10 mouse cellular contexts compared by ENCODE assay signal in the genomic region with DNA sequence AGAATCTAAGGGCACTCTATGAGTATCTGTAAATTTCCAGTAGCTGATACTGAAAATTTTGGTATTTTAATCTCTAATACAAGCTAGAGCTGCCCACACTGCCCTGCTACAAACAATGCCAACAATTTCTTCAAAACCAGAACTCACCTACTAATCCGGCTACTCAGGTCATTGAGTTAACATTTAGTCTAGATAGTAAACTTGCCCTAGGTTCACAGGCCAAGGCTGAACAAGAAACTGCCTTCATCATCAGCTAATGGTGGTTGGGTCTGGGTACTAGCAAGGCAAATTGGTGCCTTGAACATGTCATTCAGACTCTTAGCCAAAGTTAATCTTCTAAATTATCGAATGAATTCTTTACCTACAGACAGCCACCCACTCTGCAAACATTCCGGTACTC. TPM values are rescaled to one million over a fixed set of nuclear protein-coding genes. Genes with fewer than 3 reads are reported as not detected.
DNase-seq lines count a peak whose midpoint lies in the region; ATAC-seq and TF ChIP-seq lines count a peak whose summit lies in the region.
"Had no signal": no experiment of that assay in that cellular context is flagged by ENCODE, and none has a peak within 500 bp of the region (broad histone marks: within the 10 kb centered on the region; RNA-seq: fewer than 3 reads in every experiment).

No protein-coding gene starts in this region.

- H3K4me3 ChIP-seq in heart, embryonic 16.5 days (ENCODE audit: low read length): no peak overlapping the region; the same call in 1 of the 2 replicates
- peak overlapping the region; percentile 89; the same call in 1 of the 2 replicates for H3K4me3 ChIP-seq in brown adipose tissue, adult 24 weeks (ENCODE audit: insufficient read depth, low read depth, low read length)
- peak overlapping the region; percentile 100 for H3K4me3 ChIP-seq in hindbrain, postnatal 0 days (ENCODE audit: low read length)
- H3K4me3 ChIP-seq in midbrain, embryonic 14.5 days (replicated peaks; ENCODE audit: low read depth, low read length): peak overlapping the region; percentile 95

- H3K9me3 ChIP-seq in heart, embryonic 16.5 days (replicated peaks; ENCODE audit: control insufficient read depth, low read length): no peaks in the 10 kb centered on the region
- no peaks in the 10 kb centered on the region for H3K9me3 ChIP-seq in hindbrain, postnatal 0 days (ENCODE audit: low read length)
- H3K9me3 ChIP-seq in midbrain, embryonic 14.5 days (ENCODE audit: control insufficient read depth, low read length): no peaks in the 10 kb centered on the region

- no peaks in the 10 kb centered on the region for H3K27me3 ChIP-seq in heart, embryonic 16.5 days (ENCODE audit: control insufficient read depth, insufficient read depth, low read length)
- H3K27me3 ChIP-seq in hindbrain, postnatal 0 days (ENCODE audit: insufficient read depth, low read length): no peaks in the 10 kb centered on the region
- H3K27me3 ChIP-seq in midbrain, embryonic 14.5 days (ENCODE audit: control insufficient read depth, insufficient read depth, low read length): no peaks in the 10 kb centered on the region

- no peak for DNase-seq in heart, adult 18-20 months
- DNase-seq in hindbrain, postnatal 0 days (ENCODE audit: low spot score): no peak
- DNase-seq in midbrain, embryonic 14.5 days: no peak
- no peak for DNase-seq in layer of hippocampus, adult 11-12 months (ENCODE audit: low spot score)
- DNase-seq in Muller cell, postnatal 12 days (ENCODE audit: inconsistent ontology term): no peak
- DNase-seq in frontal cortex, postnatal 36 days (ENCODE audit: low spot score in 2 of 2): no peak

- H3K4me1 ChIP-seq in heart, embryonic 16.5 days (ENCODE audit: control insufficient read depth, insufficient read depth, low read length): peaks cover 29% of the 10 kb centered on the region
- H3K4me1 ChIP-seq in brown adipose tissue, adult 24 weeks (ENCODE audit: control insufficient read depth, insufficient read depth, insufficient read length, low read length): peaks cover 19% of the 10 kb centered on the region
- peaks cover 5% of the 10 kb centered on the region; the same call in 1 of the 2 replicates for H3K4me1 ChIP-seq in hindbrain, postnatal 0 days (ENCODE audit: insufficient read depth, low read length)
- peaks cover 26% of the 10 kb centered on the region for H3K4me1 ChIP-seq in midbrain, embryonic 14.5 days (ENCODE audit: control insufficient read depth, insufficient read depth, low read length)

- no peak for TF ChIP-seq CTCF in hindbrain, postnatal 0 days (IDR thresholded peaks at IDR 0.05; ENCODE audit: low read depth)

- WGBS in heart, embryonic 16.5 days: 61% methylated on average over 3 of the region's 3 CpGs
- WGBS in hindbrain, postnatal 0 days: 78% methylated on average over 3 of the region's 3 CpGs
- WGBS in midbrain, embryonic 14.5 days: 67% methylated on average over 3 of the region's 3 CpGs

- no peak for ATAC-seq in heart, embryonic 16.5 days (replicated peaks; ENCODE audit: extremely low read depth, insufficient read depth, low FRiP score)
- no peak for ATAC-seq in hindbrain, postnatal 0 days
- no peak for ATAC-seq in midbrain, embryonic 14.5 days (ENCODE audit: low FRiP score, low TSS enrichment)
- ATAC-seq: CD4-positive, CD25-positive, alpha-beta regulatory T cell, adult 4 months had no signal

- peak overlapping the region; percentile 22; the same call in 1 of the 2 replicates for H3K9ac ChIP-seq in heart, embryonic 16.5 days (ENCODE audit: low read length)
- no peak overlapping the region; the same call in 1 of the 2 replicates for H3K9ac ChIP-seq in hindbrain, postnatal 0 days (replicated peaks; ENCODE audit: low read length)
- H3K9ac ChIP-seq in midbrain, embryonic 14.5 days (replicated peaks; ENCODE audit: low read length): peak overlapping the region; percentile 16; the same call in 1 of the 2 replicates

- peak overlapping the region; percentile 81 for H3K4me2 ChIP-seq in heart, embryonic 16.5 days (ENCODE audit: low read depth, low read length)
- peak overlapping the region; percentile 71 for H3K4me2 ChIP-seq in hindbrain, postnatal 0 days (ENCODE audit: low read depth, low read length)
- peak overlapping the region; percentile 80 for H3K4me2 ChIP-seq in midbrain, embryonic 14.5 days (ENCODE audit: low read length)

- no peak overlapping the region for H3K27ac ChIP-seq in heart, embryonic 16.5 days (ENCODE audit: low read length)
- H3K27ac ChIP-seq in brown adipose tissue, adult 24 weeks (replicated peaks; ENCODE audit: low read depth, low read length): no peak overlapping the region
- H3K27ac ChIP-seq in hindbrain, postnatal 0 days: no peak overlapping the region
- no peak overlapping the region for H3K27ac ChIP-seq in midbrain, embryonic 14.5 days (replicated peaks; ENCODE audit: low read depth, low read length)

- no peaks in the 10 kb centered on the region for H3K36me3 ChIP-seq in heart, embryonic 16.5 days (ENCODE audit: control insufficient read depth, insufficient read depth)
- no peaks in the 10 kb centered on the region for H3K36me3 ChIP-seq in hindbrain, postnatal 0 days (ENCODE audit: insufficient read depth, low read length)
- no peaks in the 10 kb centered on the region for H3K36me3 ChIP-seq in midbrain, embryonic 14.5 days (ENCODE audit: control insufficient read depth, insufficient read depth, low read length)

RNA-seq across cellular contexts. Expression of gene G3bp2, which starts 2.2 kb away (rescaled TPM):
- polyA plus RNA-seq in heart, embryonic 16.5 days (2015; fragmentation: Nextera tagmentation; extraction: Ambion mirVana): 122 and 125 TPM in 2 replicates
- 10 to 100 TPM; 59.4 to 66.1 TPM for total RNA-seq in heart, adult 18-20 months (2021)
- polyA plus RNA-seq in brown adipose tissue, adult 24 weeks (2012; ENCODE audit: insufficient read depth, insufficient read length, missing spikeins): 59.2 and 82.6 TPM in 2 replicates
- 132 and 143 TPM in 2 replicates for total RNA-seq in hindbrain, postnatal 0 days (2014; rRNA removed)
- polyA plus RNA-seq in hindbrain, postnatal 0 days (2015; fragmentation: Nextera tagmentation; extraction: Ambion mirVana): 265 and 271 TPM in 2 replicates
- polyA plus RNA-seq in midbrain, embryonic 14.5 days (2014; fragmentation: Nextera tagmentation; extraction: Ambion mirVana): 377 and 407 TPM in 2 replicates

RNA-seq across cellular contexts. Expression of gene Cdkl2, which starts 37.6 kb away (rescaled TPM):
- 1.2 and 1.4 TPM in 2 replicates for polyA plus RNA-seq in heart, embryonic 16.5 days (2015; fragmentation: Nextera tagmentation; extraction: Ambion mirVana)
- total RNA-seq in heart, adult 18-20 months (2021): 1 to 10 TPM; 4.6 to 5.5 TPM
- polyA plus RNA-seq in brown adipose tissue, adult 24 weeks (2012; ENCODE audit: insufficient read depth, insufficient read length, missing spikeins): 6.4 and 7.1 TPM in 2 replicates
- total RNA-seq in hindbrain, postnatal 0 days (2014; rRNA removed): 16.6 and 17.1 TPM in 2 replicates
- polyA plus RNA-seq in hindbrain, postnatal 0 days (2015; fragmentation: Nextera tagmentation; extraction: Ambion mirVana): 29.2 and 29.4 TPM in 2 replicates
- polyA plus RNA-seq in midbrain, embryonic 14.5 days (2014; fragmentation: Nextera tagmentation; extraction: Ambion mirVana): 7.7 and 8.3 TPM in 2 replicates
- total RNA-seq: megakaryocyte progenitor cell, adult 5-6 weeks had no signal

RNA-seq across cellular contexts. Expression of gene Uso1, which starts 56.4 kb away (rescaled TPM):
- polyA plus RNA-seq in heart, embryonic 16.5 days (2015; fragmentation: Nextera tagmentation; extraction: Ambion mirVana): 28.4 and 31.0 TPM in 2 replicates
- total RNA-seq in heart, adult 18-20 months (2021): 10 to 100 TPM; 43.5 to 43.7 TPM
- 36.8 and 41.5 TPM in 2 replicates for polyA plus RNA-seq in brown adipose tissue, adult 24 weeks (2012; ENCODE audit: insufficient read depth, insufficient read length, missing spikeins)
- 16.1 and 17.7 TPM in 2 replicates for total RNA-seq in hindbrain, postnatal 0 days (2014; rRNA removed)
- polyA plus RNA-seq in hindbrain, postnatal 0 days (2015; fragmentation: Nextera tagmentation; extraction: Ambion mirVana): 29.6 and 29.8 TPM in 2 replicates
- polyA plus RNA-seq in midbrain, embryonic 14.5 days (2014; fragmentation: Nextera tagmentation; extraction: Ambion mirVana): 32.9 and 34.4 TPM in 2 replicates
